Mouse (Mus musculus) stomach, embryonic 14.5 days (tissue): Measurements from ENCODE around the gene Yipf1. TPM values are rescaled to one million over a fixed set of nuclear protein-coding genes. Genes with fewer than 3 reads are reported as not detected.

ENCODE experiments used
- ATAC-seq: fragments of 200-750 bp; cut with Nextera tagmentation; 2 replicates; pipeline ENCODE4 v1.8.0; 2017; ENCODE audit warnings: low read depth, moderate TSS enrichment; ENCODE audit not compliant: insufficient number of reproducible peaks, insufficient read depth, low FRiP score
- H3K27ac ChIP-seq: fragments of 300-500 bp; sonication (generic); 2 replicates; pipeline ENCODE4 v1.5.1; 2014; ENCODE audit warnings: mild to moderate bottlenecking, low read length, moderate library complexity, mixed read lengths
- H3K27me3 ChIP-seq: fragments of 300-500 bp; sonication (generic); 2 replicates; pipeline ENCODE4 v1.6.1; 2014; ENCODE audit warnings: low read length, control low read depth, mixed read lengths; ENCODE audit not compliant: control insufficient read depth, insufficient read depth
- H3K36me3 ChIP-seq: fragments of 300-500 bp; sonication (generic); 2 replicates; pipeline ENCODE4 v1.6.1; 2014; ENCODE audit warnings: mild to moderate bottlenecking, control low read depth, low read length, moderate library complexity, mixed read lengths; ENCODE audit not compliant: control insufficient read depth, insufficient read depth
- H3K4me1 ChIP-seq: fragments of 300-500 bp; sonication (generic); 2 replicates; pipeline ENCODE4 v1.6.1; 2014; ENCODE audit warnings: low read length, control low read depth, mixed read lengths; ENCODE audit not compliant: control insufficient read depth, insufficient read depth
- H3K4me2 ChIP-seq: fragments of 300-500 bp; sonication (generic); replicated peaks from 2 replicates; pipeline ENCODE4 v1.6.1; 2014; ENCODE audit warnings: low read depth, low read length, control low read depth
- H3K4me3 ChIP-seq: fragments of 300-500 bp; sonication (generic); 2 replicates; pipeline ENCODE4 v1.5.1; 2014; ENCODE audit warnings: low read depth, low read length, control low read depth
- H3K9ac ChIP-seq: fragments of 300-500 bp; sonication (generic); replicated peaks from 2 replicates; pipeline ENCODE4 v1.6.1; 2014; ENCODE audit warnings: low read depth, mild to moderate bottlenecking, control low read depth, low read length, moderate library complexity, mixed read lengths
- H3K9me3 ChIP-seq: fragments of 300-500 bp; sonication (generic); 2 replicates; pipeline ENCODE4 v1.6.1; 2016; ENCODE audit warnings: low read depth, low read length, control low read depth; ENCODE audit not compliant: control insufficient read depth
- WGBS: fragments of 180-500 bp; shearing (Covaris S2); extraction: QIAGEN DNeasy Blood & Tissue Kit; methylation state at CpG from one replicate; pipeline ENCODE4 v1.1.7; 2014; 5-methylcytosine and 5-hydroxymethylcytosine counted together
- polyA plus RNA-seq: library from polyadenylated mRNA; unstranded; fragments of >200 nt; fragmentation: Nextera tagmentation; extraction: Ambion mirVana; gene quantifications from 2 replicates; pipeline ENCODE4 v1.2.1, GENCODE M21; 2014

The Yipf1 gene
- polyA plus RNA-seq, 1 experiment from 2014 or later = 55.3 TPM

DNA sequence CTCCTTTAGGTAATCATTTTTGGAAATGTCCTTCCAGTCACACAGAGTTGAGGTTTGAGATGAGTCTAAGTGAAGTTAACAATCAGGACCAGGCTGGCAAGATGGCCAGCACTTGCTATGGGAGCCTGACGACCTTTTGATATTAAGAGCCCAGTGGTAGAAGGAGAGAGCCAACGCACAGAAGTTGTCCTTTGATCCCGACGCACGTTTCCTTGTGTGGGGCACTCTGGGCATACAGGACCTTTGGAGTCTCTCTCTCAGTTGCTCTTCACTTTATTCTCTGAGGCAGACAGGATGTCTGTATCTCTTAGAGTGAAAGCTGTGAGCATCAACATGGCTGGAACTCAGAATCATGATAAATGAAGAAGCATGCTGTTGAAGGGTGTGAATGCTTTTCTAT is 23.3 kb downstream of the Yipf1 start:
- WGBS = 91% methylated on average over 5 of the region's 5 CpGs
- H3K9ac ChIP-seq = no peak overlapping the region
- H3K27ac ChIP-seq = no peak overlapping the region
- no peaks in the 10 kb centered on the region for H3K4me1 ChIP-seq
- no peaks in the 10 kb centered on the region for H3K27me3 ChIP-seq
- H3K36me3 ChIP-seq = no peaks in the 10 kb centered on the region
- no peak overlapping the region for H3K4me3 ChIP-seq
- no peak overlapping the region for H3K4me2 ChIP-seq
- no peak for ATAC-seq
- H3K9me3 ChIP-seq = no peaks in the 10 kb centered on the region

DNA sequence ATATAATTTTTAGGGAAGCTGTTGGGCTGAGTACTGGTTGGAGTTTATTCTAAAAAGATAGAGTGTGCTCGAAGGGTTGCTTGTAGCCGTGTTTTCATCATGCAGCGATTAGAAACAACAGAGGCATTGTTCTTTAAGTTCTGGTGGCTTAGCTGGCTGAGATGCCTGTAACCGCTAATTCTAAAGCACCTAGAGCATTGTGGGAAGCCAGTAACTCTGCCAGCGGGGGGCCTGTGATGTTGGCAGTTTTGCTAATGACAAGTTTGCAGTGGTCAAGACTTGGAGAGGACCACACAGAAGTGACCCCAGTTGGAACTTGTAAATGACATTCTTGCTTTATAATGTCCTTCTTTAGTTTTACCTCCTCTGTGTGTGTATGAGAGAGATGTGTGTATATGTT is 27.2 kb downstream of the Yipf1 start:
- no peaks in the 10 kb centered on the region for H3K4me1 ChIP-seq
- no peaks in the 10 kb centered on the region for H3K27me3 ChIP-seq
- ATAC-seq = no peak
- H3K27ac ChIP-seq = no peak overlapping the region
- no peak overlapping the region for H3K9ac ChIP-seq
- no peak overlapping the region for H3K4me3 ChIP-seq
- H3K4me2 ChIP-seq = no peak overlapping the region
- H3K36me3 ChIP-seq = no peaks in the 10 kb centered on the region; the same call in none of the 2 replicates
- WGBS = 75% methylated on average over 5 of the region's 5 CpGs
- H3K9me3 ChIP-seq = no peaks in the 10 kb centered on the region

DNA sequence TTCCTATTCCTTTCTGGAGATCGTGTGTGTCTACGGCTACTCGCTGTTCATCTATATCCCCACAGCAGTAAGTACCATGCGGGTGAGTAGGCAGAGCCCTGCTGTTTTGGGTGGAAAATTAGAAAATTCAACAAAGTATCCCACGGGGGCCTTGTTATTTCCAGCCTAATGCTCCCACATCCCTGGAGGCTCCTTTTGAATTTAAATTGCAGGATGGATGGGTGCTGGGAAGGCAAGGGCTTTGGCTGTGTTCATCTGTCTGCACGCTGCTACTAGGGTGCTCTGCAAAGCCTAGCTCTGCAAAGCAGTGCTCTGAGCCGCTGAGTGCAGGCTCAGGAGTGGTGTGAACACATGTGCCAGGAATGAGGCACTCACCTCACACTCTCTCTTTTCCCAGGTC is 30.4 kb downstream of the Yipf1 start:
- Histone ChIP-seq H3K9me3 (no peaks in the 10 kb centered on the region), H3K4me1 (no peaks in the 10 kb centered on the region), H3K27ac (no peak overlapping the region), H3K4me3 (no peak overlapping the region), H3K9ac (no peak overlapping the region), H3K36me3 (no peaks in the 10 kb centered on the region; the same call in none of the 2 replicates), H3K4me2 (no peak overlapping the region), H3K27me3 (no peaks in the 10 kb centered on the region)
- ATAC-seq = no peak
- 83% methylated on average over 7 of the region's 7 CpGs for WGBS

GRCm38 (mm10) chr4:107347221-107347620 is 33.1 kb downstream of the Yipf1 start:
- 49% methylated on average over 6 of the region's 6 CpGs for WGBS
- ATAC-seq = no peak

DNA sequence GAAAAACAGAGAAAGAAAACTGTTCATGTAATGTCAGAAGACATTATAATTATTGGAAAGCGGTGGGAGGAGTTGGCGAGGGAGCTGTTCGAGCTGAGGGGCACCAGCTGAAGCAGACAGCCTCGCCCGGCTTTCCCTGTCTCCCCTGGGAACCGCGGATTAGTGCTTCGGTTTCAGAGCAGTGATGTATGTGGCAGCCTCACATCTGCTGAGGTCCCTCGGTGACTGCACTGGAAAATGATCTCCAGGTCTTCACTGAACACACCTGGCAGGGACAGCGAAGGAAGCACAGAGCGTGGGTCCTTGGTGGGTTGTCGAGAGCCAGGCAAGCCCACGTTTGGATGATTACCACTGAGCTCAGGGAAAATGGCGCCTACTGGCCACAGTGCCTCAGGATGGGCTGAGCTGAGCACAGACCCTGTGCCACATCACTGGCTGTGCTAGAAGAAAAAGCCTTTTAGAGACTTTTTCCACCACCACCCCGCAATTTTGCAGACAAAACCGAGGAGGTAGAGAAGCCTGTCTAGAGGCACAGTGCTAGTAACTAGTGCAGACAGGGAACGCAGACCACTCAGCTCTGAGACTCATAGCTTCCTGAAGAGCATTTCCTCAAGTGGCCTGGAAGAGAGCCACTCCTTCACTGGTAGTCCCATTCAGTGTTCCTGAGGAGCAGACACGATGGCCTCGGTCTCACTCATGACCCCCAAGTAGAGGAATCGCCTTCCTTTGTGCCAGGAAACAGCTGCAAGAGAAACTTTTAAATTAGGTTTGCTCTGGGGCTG is 34.6 kb downstream of the Yipf1 start:
- H3K4me1 ChIP-seq = no peaks in the 10 kb centered on the region
- no peak for ATAC-seq
- H3K27ac ChIP-seq = no peak overlapping the region
- H3K36me3 ChIP-seq = peaks cover 2% of the 10 kb centered on the region
- H3K9me3 ChIP-seq = no peaks in the 10 kb centered on the region
- no peak overlapping the region for H3K9ac ChIP-seq
- 69% methylated on average over 20 of the region's 20 CpGs for WGBS
- H3K4me3 ChIP-seq = no peak overlapping the region
- H3K27me3 ChIP-seq = no peaks in the 10 kb centered on the region
- H3K4me2 ChIP-seq = no peak overlapping the region

More at GRCm38 (mm10) chr4:107347221-107347620, 33.1 kb downstream of the Yipf1 start:
- H3K36me3 ChIP-seq = peaks cover 2% of the 10 kb centered on the region
- H3K27me3 ChIP-seq = no peaks in the 10 kb centered on the region
- no peak overlapping the region for H3K4me2 ChIP-seq
- H3K4me1 ChIP-seq = no peaks in the 10 kb centered on the region
- no peak overlapping the region for H3K27ac ChIP-seq
- no peak overlapping the region for H3K4me3 ChIP-seq
- H3K9ac ChIP-seq = no peak overlapping the region
- no peaks in the 10 kb centered on the region for H3K9me3 ChIP-seq

- no peaks in the 10 kb centered on the region for H3K27me3 ChIP-seq
- peaks cover 2% of the 10 kb centered on the region for H3K36me3 ChIP-seq
- H3K4me3 ChIP-seq = no peak overlapping the region
- 64% methylated on average over 8 of the region's 8 CpGs for WGBS
- no peak; the same call in 1 of the 2 replicates for ATAC-seq
- no peak overlapping the region for H3K4me2 ChIP-seq
- 0 out of 2 replicates have a peak, but pooled peaks cover under 1% of the 10 kb centered on the region for H3K4me1 ChIP-seq
- no peaks in the 10 kb centered on the region for H3K9me3 ChIP-seq
- H3K9ac ChIP-seq = no peak overlapping the region
- no peak overlapping the region for H3K27ac ChIP-seq
Observed at GRCm38 (mm10) chr4:107349311-107350008, 35.3 kb downstream of the Yipf1 start.

DNA sequence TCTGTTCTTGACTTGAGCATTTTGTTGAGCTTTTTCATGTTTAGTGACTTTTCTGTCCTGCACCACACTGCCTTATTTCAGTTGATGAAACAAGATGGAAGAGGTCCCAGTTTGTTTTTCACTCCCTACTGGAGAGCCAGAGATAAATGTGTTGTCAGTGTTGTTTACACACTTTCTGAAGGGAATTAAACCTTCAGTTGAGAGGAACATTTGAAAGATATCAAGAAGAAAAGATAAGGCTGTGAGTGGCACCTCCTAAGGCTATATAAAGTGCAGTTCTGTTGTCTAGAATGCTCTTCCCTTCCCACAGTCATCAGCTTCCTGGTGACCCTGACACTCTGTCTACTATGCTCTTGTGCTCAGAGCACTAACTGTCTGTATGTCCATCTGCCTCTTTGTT is 37.2 kb downstream of the Yipf1 start:
- no peak for ATAC-seq
- H3K36me3 ChIP-seq = peaks cover 2% of the 10 kb centered on the region
- no peak overlapping the region for H3K9ac ChIP-seq
- no peaks in the 10 kb centered on the region for H3K9me3 ChIP-seq
- H3K4me3 ChIP-seq = no peak overlapping the region
- no peaks in the 10 kb centered on the region for H3K27me3 ChIP-seq
- H3K4me1 ChIP-seq = 0 out of 2 replicates have a peak, but pooled peaks cover 3% of the 10 kb centered on the region
- no peak overlapping the region for H3K27ac ChIP-seq
- no peak overlapping the region for H3K4me2 ChIP-seq

DNA sequence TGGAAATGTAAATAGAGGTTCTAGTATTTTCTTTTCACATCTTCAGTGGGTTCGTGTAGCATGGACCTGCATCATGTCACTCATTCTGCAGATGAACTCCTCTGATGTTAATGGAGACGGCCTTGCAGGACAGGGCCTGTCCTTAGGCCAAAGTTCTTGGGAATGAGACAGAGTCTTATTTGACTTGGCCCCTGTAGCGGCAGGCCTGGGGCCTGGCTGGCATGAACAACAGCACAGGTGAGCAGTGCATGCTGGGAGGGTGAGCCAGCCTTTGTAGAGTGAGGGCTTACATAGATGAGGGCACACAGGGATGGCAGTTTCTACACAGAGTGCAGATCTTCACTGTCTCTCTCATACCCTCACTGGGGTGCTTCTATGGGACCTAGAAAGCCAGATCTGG is 39.4 kb downstream of the Yipf1 start:
- no peak for ATAC-seq
- H3K27me3 ChIP-seq = no peaks in the 10 kb centered on the region
- H3K27ac ChIP-seq = no peak overlapping the region
- no peak overlapping the region for H3K4me3 ChIP-seq
- peaks cover 2% of the 10 kb centered on the region for H3K36me3 ChIP-seq
- 88% methylated on average over 3 of the region's 3 CpGs for WGBS
- 0 out of 2 replicates have a peak, but pooled peaks cover 3% of the 10 kb centered on the region for H3K4me1 ChIP-seq
- H3K4me2 ChIP-seq = no peak overlapping the region
- no peaks in the 10 kb centered on the region for H3K9me3 ChIP-seq
- H3K9ac ChIP-seq = no peak overlapping the region
